Mouse (Mus musculus) lung, postnatal 0 days (tissue): Measurements from ENCODE around the gene Asb18.

ENCODE experiments used
- CTCF ChIP-seq: IDR thresholded peaks from 2 replicates; pipeline ENCODE4 v1.5.1; 2016; ENCODE audit warnings: antibody characterized with exemption, mild to moderate bottlenecking
- EP300 ChIP-seq: IDR thresholded peaks from 2 replicates; pipeline ENCODE4 v1.6.1; 2016; ENCODE audit warnings: antibody characterized with exemption, mild to moderate bottlenecking, control low read depth

DNA sequence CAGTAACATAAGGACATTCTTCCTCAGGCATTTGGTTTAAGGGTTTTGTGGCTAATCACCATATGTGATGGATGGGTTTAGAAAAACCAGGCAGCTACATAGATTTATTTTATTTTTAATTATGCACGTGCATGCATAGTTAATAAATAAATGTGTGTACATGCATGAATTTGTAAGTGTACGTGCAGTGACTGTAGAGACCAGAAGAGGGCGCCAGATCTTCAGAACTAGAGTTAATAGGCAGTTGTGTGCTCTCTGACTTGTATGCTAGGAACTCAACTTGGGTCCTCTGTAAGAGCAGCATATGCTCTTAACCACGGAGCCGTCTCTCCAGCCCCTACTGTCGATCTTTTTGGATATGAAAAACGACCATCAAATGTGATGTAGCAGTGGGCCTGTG lies 1.6 kb downstream of the Asb18 start:
- TF ChIP-seq EP300 (no peak), CTCF (peak; percentile 31)
